Mouse (Mus musculus): ENCODE results near the gene Gm10959. TPM values are rescaled to one million over a fixed set of nuclear protein-coding genes. Genes with fewer than 3 reads are reported as not detected.

Gm10959 gene
- polyA plus RNA-seq, 1 experiment from 2014 or later = not detected

GRCm38 (mm10) chr3:122877543-122877942 is 41.6 kb downstream of the Gm10959 start:
- no peak overlapping the region for H3K4me3 ChIP-seq

GRCm38 (mm10) chr3:122876870-122877269 is 42.3 kb downstream of the Gm10959 start:
- Histone ChIP-seq H3K27ac (replicated peaks) (no peak overlapping the region), H3K4me3 (no peak overlapping the region), H3K36me3 (no peaks in the 10 kb centered on the region), H3K4me1 (no peaks in the 10 kb centered on the region), H3K9me3 (replicated peaks) (no peaks in the 10 kb centered on the region), H3K27me3 (ENCODE audit: low read depth, poor library complexity, severe bottlenecking) (no peaks in the 10 kb centered on the region)
- no peak for DNase-seq (ENCODE audit: low spot score)
- 83% methylated on average over 2 of the region's 2 CpGs for WGBS

More at GRCm38 (mm10) chr3:122877543-122877942, 41.6 kb downstream of the Gm10959 start:
- no peak for DNase-seq (ENCODE audit: low spot score)
- WGBS = 94% methylated on average over 3 of the region's 3 CpGs
- Histone ChIP-seq H3K4me1 (no peaks in the 10 kb centered on the region), H3K9me3 (replicated peaks) (no peaks in the 10 kb centered on the region), H3K27me3 (ENCODE audit: low read depth, poor library complexity, severe bottlenecking) (no peaks in the 10 kb centered on the region), H3K27ac (replicated peaks) (no peak overlapping the region), H3K36me3 (no peaks in the 10 kb centered on the region)

DNA sequence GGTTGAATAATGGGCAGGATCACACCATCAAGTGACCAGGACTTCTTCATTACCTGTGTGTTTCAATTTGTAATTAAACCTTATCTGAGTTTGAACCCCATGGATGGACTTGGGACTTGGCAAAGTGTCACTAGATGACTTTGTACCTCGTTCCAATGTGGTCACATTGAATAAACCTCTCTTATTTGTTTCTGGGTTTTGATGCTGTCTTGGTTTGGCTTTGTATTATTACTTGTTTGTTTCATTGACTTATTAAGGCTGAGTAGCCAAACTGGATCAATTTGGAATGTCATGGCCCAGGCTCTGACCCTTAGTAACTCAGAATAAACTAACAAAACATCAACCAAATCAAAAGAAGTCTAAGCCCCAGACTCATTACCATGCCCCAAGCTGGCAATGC is 47.6 kb downstream of the Gm10959 start:
- no peak for DNase-seq (ENCODE audit: low spot score)
- Histone ChIP-seq H3K4me1 (no peaks in the 10 kb centered on the region), H3K36me3 (no peaks in the 10 kb centered on the region), H3K9me3 (replicated peaks) (no peaks in the 10 kb centered on the region), H3K27me3 (ENCODE audit: low read depth, poor library complexity, severe bottlenecking) (no peaks in the 10 kb centered on the region), H3K27ac (replicated peaks) (no peak overlapping the region), H3K4me3 (no peak overlapping the region)
- WGBS = 83% methylated on average over 1 of the region's 1 CpGs

- WGBS = 96% methylated on average over 1 of the region's 1 CpGs
- no peak for DNase-seq (ENCODE audit: low spot score)
- H3K9me3 ChIP-seq (replicated peaks) = no peaks in the 10 kb centered on the region
- no peaks in the 10 kb centered on the region for H3K27me3 ChIP-seq (ENCODE audit: low read depth, poor library complexity, severe bottlenecking)
- no peak overlapping the region for H3K4me3 ChIP-seq
- H3K4me1 ChIP-seq = no peaks in the 10 kb centered on the region
- no peak overlapping the region for H3K27ac ChIP-seq (replicated peaks)
- no peaks in the 10 kb centered on the region for H3K36me3 ChIP-seq
Observed at GRCm38 (mm10) chr3:122868270-122868669, 50.9 kb downstream of the Gm10959 start.

DNA sequence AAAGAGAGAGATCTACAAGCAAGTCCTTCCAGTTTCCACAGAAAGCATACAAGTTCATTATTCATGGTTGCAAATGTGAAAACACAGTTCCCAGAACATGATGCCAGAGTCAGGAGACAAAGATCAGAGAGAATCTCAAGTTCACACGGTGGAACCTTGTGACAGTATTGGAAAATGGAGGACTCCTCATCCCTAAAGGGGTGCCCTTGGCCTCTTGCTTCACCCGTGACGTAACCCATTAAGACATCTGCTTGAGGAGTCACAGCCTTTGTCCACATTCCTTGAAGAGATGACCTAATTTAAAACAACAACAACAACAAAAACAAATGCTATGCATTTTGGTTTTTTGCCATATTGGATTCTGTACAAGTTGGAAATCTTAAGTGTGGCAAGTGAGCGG is 54.1 kb downstream of the Gm10959 start:
- no peaks in the 10 kb centered on the region for H3K36me3 ChIP-seq
- H3K27ac ChIP-seq (replicated peaks) = no peak overlapping the region
- 83% methylated on average over 4 of the region's 4 CpGs for WGBS
- no peaks in the 10 kb centered on the region for H3K27me3 ChIP-seq (ENCODE audit: low read depth, poor library complexity, severe bottlenecking)
- DNase-seq (ENCODE audit: low spot score) = no peak
- no peak overlapping the region for H3K4me3 ChIP-seq
- H3K4me1 ChIP-seq = 0 out of 2 replicates have a peak, but pooled peaks cover 3% of the 10 kb centered on the region
- H3K9me3 ChIP-seq (replicated peaks) = no peaks in the 10 kb centered on the region

Other genes with a start within 250 kb of the Gm10959 start
- gene Pde5a, start 190.4 kb downstream of the Gm10959 start, polyA plus RNA-seq (2016; fragmentation: Nextera tagmentation; extraction: Ambion mirVana) = 3.5 and 3.6 TPM in 2 replicates
- not detected in 2 replicates for gene Fabp2, start 24.3 kb downstream of the Gm10959 start, polyA plus RNA-seq (2016; fragmentation: Nextera tagmentation; extraction: Ambion mirVana)
- gene 1810037I17Rik, start 4.8 kb upstream of the Gm10959 start, polyA plus RNA-seq (2016; fragmentation: Nextera tagmentation; extraction: Ambion mirVana) = 82.5 and 82.7 TPM in 2 replicates
- gene Usp53, start 65.2 kb upstream of the Gm10959 start, polyA plus RNA-seq (2016; fragmentation: Nextera tagmentation; extraction: Ambion mirVana) = 3.9 and 5.0 TPM in 2 replicates
- not detected in 2 replicates for gene Myoz2, start 115.7 kb upstream of the Gm10959 start, polyA plus RNA-seq (2016; fragmentation: Nextera tagmentation; extraction: Ambion mirVana)